Mouse (Mus musculus): ENCODE measurements around the gene Palm2. TPM values are rescaled to one million over a fixed set of nuclear protein-coding genes. Genes with fewer than 3 reads are reported as not detected.

Gene Palm2
- total RNA-seq, 1 experiment = 1.8 TPM

GRCm38 (mm10) chr4:57738856-57739552 is 305.0 kb downstream of the Palm2 start:
- no peak overlapping the region for H3K4me3 ChIP-seq (ENCODE audit: insufficient read depth in 1 of 2, low read depth in 1 of 2, low read length in 2 of 2, poor library complexity in 1 of 2, severe bottlenecking in 1 of 2)
- H3K4me1 ChIP-seq (ENCODE audit: control insufficient read depth in 2 of 2, insufficient read depth in 2 of 2, low read length in 2 of 2, poor library complexity in 1 of 2) = peaks cover 2 to 5% of the 10 kb centered on the region in 2 experiments; a peak in 1 of 4 replicates
- H3K36me3 ChIP-seq (ENCODE audit: control insufficient read depth, insufficient read depth, low read length, poor library complexity, severe bottlenecking) = no peaks in the 10 kb centered on the region
- no peak for DNase-seq (ENCODE audit: low read depth, low spot score)
- H3K9ac ChIP-seq (ENCODE audit: insufficient read depth, low read depth, low read length, poor library complexity, severe bottlenecking) = no peak overlapping the region
- TF ChIP-seq HCFC1 (IDR thresholded peaks at IDR 0.05; ENCODE audit: borderline replicate concordance, insufficient read depth, low read length) = no peak
- no peak overlapping the region for H3K27ac ChIP-seq (ENCODE audit: insufficient read depth, low read depth, low read length, poor library complexity, severe bottlenecking)
- in situ Hi-C loops (cut with MboI; ENCODE audit: low sequenced_read_pairs in 2 of 2, unreplicated experiment in 2 of 2) = no loop called here
- H3K9me3 ChIP-seq (ENCODE audit: control insufficient read depth, insufficient read depth, low read depth, low read length) = no peaks in the 10 kb centered on the region

- H3K9ac ChIP-seq (ENCODE audit: insufficient read depth, low read depth, low read length, poor library complexity, severe bottlenecking) = no peak overlapping the region
- no peak overlapping the region for H3K4me3 ChIP-seq (ENCODE audit: insufficient read depth in 1 of 2, low read depth in 1 of 2, low read length in 2 of 2, poor library complexity in 1 of 2, severe bottlenecking in 1 of 2)
- in situ Hi-C loops (cut with MboI; ENCODE audit: low sequenced_read_pairs in 2 of 2, unreplicated experiment in 2 of 2) = no loop called here
- TF ChIP-seq CHD2 (IDR thresholded peaks at IDR 0.05; ENCODE audit: low read depth, low read length) (no peak), ZC3H11A (IDR thresholded peaks at IDR 0.05; ENCODE audit: borderline replicate concordance, low read depth, low read length) (no peak), MAFK (IDR thresholded peaks at IDR 0.05; ENCODE audit: insufficient read depth, low read depth, low read length) (no peak), ZNF384 (IDR thresholded peaks at IDR 0.05; ENCODE audit: low read depth, low read length) (no peak), HCFC1 (IDR thresholded peaks at IDR 0.05; ENCODE audit: borderline replicate concordance, insufficient read depth, low read length) (no peak)
- H3K36me3 ChIP-seq (ENCODE audit: control insufficient read depth, insufficient read depth, low read length, poor library complexity, severe bottlenecking) = no peaks in the 10 kb centered on the region
- DNase-seq (ENCODE audit: low read depth, low spot score) = no peak
- peaks cover 2 to 5% of the 10 kb centered on the region in 2 experiments; a peak in 1 of 4 replicates for H3K4me1 ChIP-seq (ENCODE audit: control insufficient read depth in 2 of 2, insufficient read depth in 2 of 2, low read length in 2 of 2, poor library complexity in 1 of 2)
- no peaks in the 10 kb centered on the region for H3K9me3 ChIP-seq (ENCODE audit: control insufficient read depth, insufficient read depth, low read depth, low read length)
- H3K27ac ChIP-seq (ENCODE audit: insufficient read depth, low read depth, low read length, poor library complexity, severe bottlenecking) = no peak overlapping the region
These were observed 309.4 kb downstream of the Palm2 start for GRCm38 (mm10) chr4:57743325-57743929.

GRCm38 (mm10) chr4:57750651-57751050 is 316.6 kb downstream of the Palm2 start:
- Histone ChIP-seq H3K27ac (ENCODE audit: insufficient read depth, low read depth, low read length, poor library complexity, severe bottlenecking) (no peak overlapping the region), H3K4me1 (ENCODE audit: control insufficient read depth in 2 of 2, insufficient read depth in 2 of 2, low read length in 2 of 2, poor library complexity in 1 of 2) (peaks cover 0 to 4% of the 10 kb centered on the region in 2 experiments; a peak in 1 of 4 replicates)

GRCm38 (mm10) chr4:57751054-57751453 is 317.0 kb downstream of the Palm2 start:
- no peak for DNase-seq (ENCODE audit: low read depth, low spot score)
- Histone ChIP-seq H3K36me3 (ENCODE audit: control insufficient read depth, insufficient read depth, low read length, poor library complexity, severe bottlenecking) (no peaks in the 10 kb centered on the region), H3K9ac (ENCODE audit: insufficient read depth, low read depth, low read length, poor library complexity, severe bottlenecking) (no peak overlapping the region), H3K4me3 (ENCODE audit: insufficient read depth in 1 of 2, low read depth in 1 of 2, low read length in 2 of 2, poor library complexity in 1 of 2, severe bottlenecking in 1 of 2) (no peak overlapping the region), H3K4me1 (ENCODE audit: control insufficient read depth in 2 of 2, insufficient read depth in 2 of 2, low read length in 2 of 2, poor library complexity in 1 of 2) (peaks cover 0 to 4% of the 10 kb centered on the region in 2 experiments; a peak in 1 of 4 replicates), H3K27ac (ENCODE audit: insufficient read depth, low read depth, low read length, poor library complexity, severe bottlenecking) (no peak overlapping the region), H3K9me3 (ENCODE audit: control insufficient read depth, insufficient read depth, low read depth, low read length) (no peaks in the 10 kb centered on the region)
- in situ Hi-C loops (cut with MboI; ENCODE audit: low sequenced_read_pairs in 2 of 2, unreplicated experiment in 2 of 2) = no loop called here
- TF ChIP-seq ZC3H11A (IDR thresholded peaks at IDR 0.05; ENCODE audit: borderline replicate concordance, low read depth, low read length) (no peak), MAFK (IDR thresholded peaks at IDR 0.05; ENCODE audit: insufficient read depth, low read depth, low read length) (no peak)

More at GRCm38 (mm10) chr4:57750651-57751050, 316.6 kb downstream of the Palm2 start:
- Histone ChIP-seq H3K9ac (ENCODE audit: insufficient read depth, low read depth, low read length, poor library complexity, severe bottlenecking) (no peak overlapping the region), H3K4me3 (ENCODE audit: insufficient read depth in 1 of 2, low read depth in 1 of 2, low read length in 2 of 2, poor library complexity in 1 of 2, severe bottlenecking in 1 of 2) (no peak overlapping the region), H3K36me3 (ENCODE audit: control insufficient read depth, insufficient read depth, low read length, poor library complexity, severe bottlenecking) (no peaks in the 10 kb centered on the region), H3K9me3 (ENCODE audit: control insufficient read depth, insufficient read depth, low read depth, low read length) (no peaks in the 10 kb centered on the region)
- TF ChIP-seq CHD2 (IDR thresholded peaks at IDR 0.05; ENCODE audit: low read depth, low read length) = no peak
- TF ChIP-seq ZC3H11A (IDR thresholded peaks at IDR 0.05; ENCODE audit: borderline replicate concordance, low read depth, low read length) = no peak
- TF ChIP-seq ZNF384 (IDR thresholded peaks at IDR 0.05; ENCODE audit: low read depth, low read length) = no peak
- no peak for TF ChIP-seq MAFK (IDR thresholded peaks at IDR 0.05; ENCODE audit: insufficient read depth, low read depth, low read length)
- no peak for TF ChIP-seq HCFC1 (IDR thresholded peaks at IDR 0.05; ENCODE audit: borderline replicate concordance, insufficient read depth, low read length)
- in situ Hi-C loops (cut with MboI; ENCODE audit: low sequenced_read_pairs in 2 of 2, unreplicated experiment in 2 of 2) = no loop called here
- no peak for DNase-seq (ENCODE audit: low read depth, low spot score)
